In the genomic region with DNA sequence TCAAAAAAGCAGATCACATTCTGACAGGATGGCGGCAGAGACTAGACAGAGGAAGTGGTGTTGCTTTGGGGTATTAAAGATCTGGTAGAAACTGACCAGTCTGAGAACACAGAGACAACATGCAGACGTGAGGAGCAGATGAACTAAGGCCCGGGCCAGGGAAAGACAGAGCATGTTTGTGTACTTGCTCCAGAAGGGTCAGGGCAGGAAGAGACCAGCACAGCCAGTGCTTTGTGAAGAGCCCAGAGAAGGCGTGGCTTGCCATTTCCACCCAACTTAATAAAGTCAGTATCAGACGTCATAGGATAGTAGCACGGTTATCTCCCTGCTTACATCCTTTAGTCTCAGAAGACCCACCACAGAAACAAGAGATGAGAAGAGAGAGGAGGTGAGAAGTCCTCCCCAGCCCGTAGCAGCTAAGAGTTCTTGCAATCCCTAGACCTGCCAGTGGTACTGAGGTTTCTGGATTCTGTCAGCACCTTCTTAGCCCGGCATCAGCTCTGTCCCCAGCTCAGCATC, we compare ENCODE assay signal across 10 mouse cellular contexts.
DNase-seq lines count a peak whose midpoint lies in the region; ATAC-seq and TF ChIP-seq lines count a peak whose summit lies in the region.
"Had no signal": no experiment of that assay in that cellular context is flagged by ENCODE, and none has a peak within 500 bp of the region (broad histone marks: within the 10 kb centered on the region; RNA-seq: fewer than 3 reads in every experiment).

No protein-coding gene starts in this region.

- ATAC-seq in cerebellum, adult (ENCODE audit: insufficient number of reproducible peaks, low FRiP score, low TSS enrichment) = peak; percentile 18; the same call in 1 of the 2 replicates

- no peak for TF ChIP-seq CTCF in kidney, adult 2 months (conservative IDR thresholded peaks at IDR 0.05; ENCODE audit: insufficient read depth, insufficient read length, low read depth, low read length)
- no peak for TF ChIP-seq CTCF in spleen, adult 2 months (IDR thresholded peaks at IDR 0.05; ENCODE audit: extremely low read depth, insufficient read depth, insufficient read length, insufficient replicate concordance)

- TF ChIP-seq POLR2A in kidney, adult 2 months (IDR thresholded peaks at IDR 0.05; ENCODE audit: low read depth, low read length) = no peak
- no peak for TF ChIP-seq POLR2A in spleen, adult 2 months (IDR thresholded peaks at IDR 0.05; ENCODE audit: low read depth, low read length)

- H3K36me3 ChIP-seq in kidney, adult 2 months (ENCODE audit: control insufficient read depth, insufficient read depth, low read length) = no peaks in the 10 kb centered on the region
- no peaks in the 10 kb centered on the region; the same call in 1 of the 2 replicates for H3K36me3 ChIP-seq in spleen, adult 2 months (ENCODE audit: control insufficient read depth, insufficient read depth, low read length)
- no peaks in the 10 kb centered on the region for H3K36me3 ChIP-seq in limb, embryonic 10.5 days

- no peak overlapping the region for H3K27ac ChIP-seq in kidney, adult 2 months (ENCODE audit: insufficient read depth, low read depth, low read length)
- peak overlapping the region; percentile 3; the same call in 1 of the 2 replicates for H3K27ac ChIP-seq in spleen, adult 2 months (ENCODE audit: insufficient read depth, low read length)
- H3K27ac ChIP-seq in limb, embryonic 10.5 days = no peak overlapping the region
- H3K27ac ChIP-seq: embryonic facial prominence, embryonic 15.5 days had no signal

- DNase-seq in cerebellum, postnatal 4 days (ENCODE audit: low spot score in 2 of 2) = no peak
- DNase-seq in kidney, adult 2 months = peak; percentile 36
- DNase-seq in kidney, postnatal 4 days = no peak
- peak in 1 of 2 experiments; percentile 29 for DNase-seq in spleen, adult 2 months (ENCODE audit: low read depth in 1 of 2, low spot score in 2 of 2)
- DNase-seq in spleen, postnatal 14 days (ENCODE audit: low spot score in 2 of 2) = no peak
- no peak for DNase-seq in limb, embryonic 10.5 days (ENCODE audit: low spot score)
- no peak for DNase-seq in urinary bladder, adult 2 months (ENCODE audit: low spot score)
- DNase-seq: lung, embryonic 14.5 days had no signal

- H3K27me3 ChIP-seq in kidney, adult 2 months (replicated peaks; ENCODE audit: control insufficient read depth, insufficient read depth, low read length) = no peaks in the 10 kb centered on the region
- H3K27me3 ChIP-seq in spleen, adult 2 months (ENCODE audit: control insufficient read depth, insufficient read depth, low read length) = no peaks in the 10 kb centered on the region
- no peaks in the 10 kb centered on the region for H3K27me3 ChIP-seq in limb, embryonic 10.5 days (ENCODE audit: low read depth, poor library complexity, severe bottlenecking)
- H3K27me3 ChIP-seq: embryonic facial prominence, embryonic 15.5 days had no signal

- no peaks in the 10 kb centered on the region for H3K9me3 ChIP-seq in limb, embryonic 10.5 days (replicated peaks)
- H3K9me3 ChIP-seq: embryonic facial prominence, embryonic 15.5 days had no signal

- WGBS in kidney, adult 2 months = 55% methylated on average over 8 of the region's 8 CpGs
- WGBS in spleen, adult 2 months = 55% methylated on average over 8 of the region's 8 CpGs
- 70% methylated on average over 8 of the region's 8 CpGs for WGBS in limb, embryonic 10.5 days

- no peak overlapping the region for H3K4me3 ChIP-seq in kidney, adult 2 months (ENCODE audit: insufficient read depth, low read depth, low read length)
- no peak overlapping the region for H3K4me3 ChIP-seq in spleen, adult 2 months (ENCODE audit: extremely low read depth, insufficient read depth, insufficient read length)
- no peak overlapping the region for H3K4me3 ChIP-seq in limb, embryonic 10.5 days
- H3K4me3 ChIP-seq: embryonic facial prominence, embryonic 15.5 days had no signal

- H3K4me1 ChIP-seq in kidney, adult 2 months (ENCODE audit: control insufficient read depth, insufficient read depth, low read length) = no peaks in the 10 kb centered on the region
- no peaks in the 10 kb centered on the region; the same call in 1 of the 2 replicates for H3K4me1 ChIP-seq in spleen, adult 2 months (ENCODE audit: control insufficient read depth, insufficient read depth, insufficient read length)
- peaks cover 23% of the 10 kb centered on the region for H3K4me1 ChIP-seq in limb, embryonic 10.5 days
